Mouse (Mus musculus) cerebellum, adult 2 months (tissue): Measurements from ENCODE around the gene Elp4.

ENCODE experiments used
- CTCF ChIP-seq: fragments of 200-500 bp; IDR thresholded peaks from 2 replicates; pipeline ENCODE4 v1.5.1; 2011; ENCODE audit warnings: low read depth, mild to moderate bottlenecking, control low read depth, low read length, moderate library complexity, borderline replicate concordance; ENCODE audit not compliant: insufficient read depth
- POLR2A ChIP-seq: fragments of 200-500 bp; IDR thresholded peaks from 2 replicates; pipeline ENCODE4 v1.6.1; 2011; ENCODE audit warnings: low read length, control low read depth, borderline replicate concordance; ENCODE audit not compliant: insufficient read depth

DNA sequence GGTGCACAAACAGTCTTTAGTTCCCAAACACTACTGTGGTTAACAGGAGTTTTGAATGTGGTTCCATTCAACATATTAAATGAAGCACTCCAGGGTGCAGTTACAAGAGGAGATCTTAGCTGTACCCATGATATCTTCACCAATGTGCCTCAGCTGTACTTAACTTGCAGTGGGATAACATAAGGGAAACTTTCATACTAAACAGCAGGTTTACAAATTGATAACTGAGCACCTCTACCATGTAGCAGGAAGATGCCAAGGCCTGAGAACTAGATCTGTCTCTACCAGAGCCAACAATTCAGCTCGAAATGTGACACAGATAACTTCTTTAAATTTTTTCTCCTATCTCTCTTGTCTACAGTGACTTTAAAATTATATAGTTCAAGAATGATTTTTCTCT lies 86.4 kb downstream of the Elp4 start:
- TF ChIP-seq POLR2A, result no peak
- no peak for TF ChIP-seq CTCF
